Mouse (Mus musculus): ENCODE data around the gene Exoc6b. TPM values are rescaled to one million over a fixed set of nuclear protein-coding genes. Genes with fewer than 3 reads are reported as not detected.

Exoc6b gene
- polyA plus RNA-seq, 1 experiment, result 7.7 TPM

DNA sequence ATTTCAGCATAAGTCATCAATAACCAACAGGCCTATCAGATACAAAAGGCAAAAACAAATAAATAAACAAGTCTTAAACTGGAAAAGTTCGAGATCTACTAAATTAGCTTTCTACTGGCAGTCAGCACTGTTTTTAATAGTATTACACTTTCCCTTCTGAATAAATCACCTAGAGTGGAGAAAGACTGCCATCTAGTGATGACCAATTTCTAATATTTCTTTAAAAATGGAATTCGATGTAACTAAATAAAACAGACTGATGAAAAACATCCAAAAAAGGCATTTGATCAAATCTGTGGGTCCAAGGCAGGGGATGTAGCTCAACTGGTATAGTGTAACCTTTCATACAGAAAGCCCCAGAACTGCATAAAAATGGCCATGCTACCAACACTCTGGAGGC lies 52.3 kb downstream of the Exoc6b start:
- H3ac ChIP-seq (ENCODE audit: control insufficient read depth, insufficient read length, low read depth), result no peak overlapping the region
- H3K27me3 ChIP-seq (ENCODE audit: control insufficient read depth, insufficient read depth, insufficient read length), result no peaks in the 10 kb centered on the region
- no peak for TF ChIP-seq MYOD1 (IDR thresholded peaks at IDR 0.05; ENCODE audit: control insufficient read depth, insufficient read length, low read depth)
- no peak for TF ChIP-seq FOSL1 (IDR thresholded peaks at IDR 0.05; ENCODE audit: insufficient read depth, low read length, poor library complexity, severe bottlenecking)
- TF ChIP-seq USF1 (IDR thresholded peaks at IDR 0.05; ENCODE audit: low read depth), result no peak
- TF ChIP-seq MAX (IDR thresholded peaks at IDR 0.05), result no peak
- no peak for TF ChIP-seq CTCF (IDR thresholded peaks at IDR 0.05; ENCODE audit: control insufficient read depth, insufficient read depth, insufficient read length)
- TF ChIP-seq CEBPB (IDR thresholded peaks at IDR 0.05; ENCODE audit: low read depth), result no peak
- no peak for TF ChIP-seq MYOG (IDR thresholded peaks at IDR 0.05; ENCODE audit: control insufficient read depth, extremely low read depth, insufficient read length)
- H3K36me3 ChIP-seq (ENCODE audit: control insufficient read depth, insufficient read depth), result no peaks in the 10 kb centered on the region
- H3K79me2 ChIP-seq (ENCODE audit: control insufficient read depth, insufficient read depth), result peaks cover 13% of the 10 kb centered on the region
- H3K79me3 ChIP-seq (ENCODE audit: low read depth), result no peaks in the 10 kb centered on the region
- no peak overlapping the region for H3K4me3 ChIP-seq (ENCODE audit: insufficient read depth, poor library complexity, severe bottlenecking)

DNA sequence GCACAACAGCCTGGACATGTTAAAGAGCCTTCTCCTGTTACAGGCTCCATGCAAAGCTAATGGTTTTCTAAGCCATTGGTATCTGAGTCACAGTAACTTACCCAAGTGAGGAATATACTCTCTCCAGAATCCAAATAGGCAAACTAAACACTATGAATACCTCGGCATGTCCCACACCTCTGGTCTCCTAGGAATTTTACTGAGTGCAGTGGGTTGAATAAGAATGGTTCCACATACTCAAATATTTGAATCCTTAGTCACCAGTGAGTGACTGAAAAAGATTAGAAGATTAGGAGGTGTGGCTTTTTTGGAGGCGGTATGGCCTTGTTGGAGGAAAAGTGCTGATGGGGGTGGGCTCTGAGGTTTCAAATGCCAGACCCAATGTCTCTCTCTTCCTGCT lies 55.4 kb downstream of the Exoc6b start:
- Histone ChIP-seq H3K36me3 (ENCODE audit: control insufficient read depth, insufficient read depth) (no peaks in the 10 kb centered on the region), H3K79me3 (ENCODE audit: low read depth) (no peaks in the 10 kb centered on the region), H3K27me3 (ENCODE audit: control insufficient read depth, insufficient read depth, insufficient read length) (no peaks in the 10 kb centered on the region), H3K79me2 (ENCODE audit: control insufficient read depth, insufficient read depth) (no peaks in the 10 kb centered on the region), H3ac (ENCODE audit: control insufficient read depth, insufficient read length, low read depth) (no peak overlapping the region), H3K4me3 (ENCODE audit: insufficient read depth, poor library complexity, severe bottlenecking) (no peak overlapping the region)
- no peak for TF ChIP-seq CTCF (IDR thresholded peaks at IDR 0.05; ENCODE audit: control insufficient read depth, insufficient read depth, insufficient read length)

DNA sequence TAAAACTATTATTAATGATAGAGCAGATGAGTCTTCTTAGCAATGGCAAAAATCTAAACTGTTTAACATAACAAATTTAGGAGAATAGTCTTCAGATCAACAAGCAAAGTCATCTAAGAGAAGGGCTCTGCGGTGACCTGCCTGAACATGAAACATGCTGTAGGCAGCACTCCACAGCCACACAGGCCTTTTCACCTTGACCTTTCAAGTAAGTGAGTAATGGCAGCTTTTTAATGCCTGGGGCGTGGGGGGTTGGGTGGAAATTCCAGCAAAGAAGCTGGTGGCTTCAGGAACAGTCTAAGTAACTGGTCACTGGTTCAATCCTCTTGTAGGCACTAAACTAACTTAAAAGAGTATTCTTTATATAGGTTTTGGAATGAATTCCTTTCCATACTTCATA lies 58.9 kb downstream of the Exoc6b start:
- H3K36me3 ChIP-seq (ENCODE audit: control insufficient read depth, insufficient read depth), result no peaks in the 10 kb centered on the region
- H3K27me3 ChIP-seq (ENCODE audit: control insufficient read depth, insufficient read depth, insufficient read length), result no peaks in the 10 kb centered on the region
- TF ChIP-seq MYOG (IDR thresholded peaks at IDR 0.05; ENCODE audit: control insufficient read depth, extremely low read depth, insufficient read length) (no peak), USF1 (IDR thresholded peaks at IDR 0.05; ENCODE audit: low read depth) (no peak), MYOD1 (IDR thresholded peaks at IDR 0.05; ENCODE audit: control insufficient read depth, insufficient read length, low read depth) (no peak), CTCF (IDR thresholded peaks at IDR 0.05; ENCODE audit: control insufficient read depth, insufficient read depth, insufficient read length) (no peak), CEBPB (IDR thresholded peaks at IDR 0.05; ENCODE audit: low read depth) (no peak)
- H3K79me2 ChIP-seq (ENCODE audit: control insufficient read depth, insufficient read depth), result no peaks in the 10 kb centered on the region
- no peak overlapping the region for H3ac ChIP-seq (ENCODE audit: control insufficient read depth, insufficient read length, low read depth)
- H3K79me3 ChIP-seq (ENCODE audit: low read depth), result no peaks in the 10 kb centered on the region
- no peak overlapping the region for H3K4me3 ChIP-seq (ENCODE audit: insufficient read depth, poor library complexity, severe bottlenecking)

DNA sequence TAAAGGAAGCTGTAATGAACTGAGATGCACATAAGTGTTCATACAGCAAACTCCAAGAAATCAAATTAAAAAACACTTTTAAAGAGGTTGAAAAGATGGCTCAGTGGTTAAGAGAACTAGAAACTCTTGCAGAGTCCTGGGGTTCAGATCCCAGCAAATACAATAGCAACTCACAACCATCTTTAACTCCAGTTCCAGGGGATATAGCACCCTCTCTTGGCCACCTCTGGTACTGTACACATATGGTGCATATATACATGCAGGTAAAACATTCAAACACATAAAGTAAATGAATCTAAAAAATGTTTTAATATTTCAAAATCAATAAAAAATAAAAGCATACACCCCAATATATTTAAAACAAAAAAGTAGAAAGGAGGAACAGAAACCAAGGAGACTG lies 73.9 kb downstream of the Exoc6b start:
- Histone ChIP-seq H3K27me3 (ENCODE audit: control insufficient read depth, insufficient read depth, insufficient read length) (no peaks in the 10 kb centered on the region), H3K79me2 (ENCODE audit: control insufficient read depth, insufficient read depth) (no peaks in the 10 kb centered on the region), H3K4me3 (ENCODE audit: insufficient read depth, poor library complexity, severe bottlenecking) (no peak overlapping the region), H3ac (ENCODE audit: control insufficient read depth, insufficient read length, low read depth) (no peak overlapping the region), H3K79me3 (ENCODE audit: low read depth) (no peaks in the 10 kb centered on the region), H3K36me3 (ENCODE audit: control insufficient read depth, insufficient read depth) (peaks cover 4% of the 10 kb centered on the region)
- no peak for TF ChIP-seq FOSL1 (IDR thresholded peaks at IDR 0.05; ENCODE audit: insufficient read depth, low read length, poor library complexity, severe bottlenecking)
- no peak for TF ChIP-seq MYOG (IDR thresholded peaks at IDR 0.05; ENCODE audit: control insufficient read depth, extremely low read depth, insufficient read length)
- no peak for TF ChIP-seq CTCF (IDR thresholded peaks at IDR 0.05; ENCODE audit: control insufficient read depth, insufficient read depth, insufficient read length)
- no peak for TF ChIP-seq USF1 (IDR thresholded peaks at IDR 0.05; ENCODE audit: low read depth)
- no peak for TF ChIP-seq CEBPB (IDR thresholded peaks at IDR 0.05; ENCODE audit: low read depth)
- no peak for TF ChIP-seq MAX (IDR thresholded peaks at IDR 0.05)
- no peak for TF ChIP-seq MYOD1 (IDR thresholded peaks at IDR 0.05; ENCODE audit: control insufficient read depth, insufficient read length, low read depth)

DNA sequence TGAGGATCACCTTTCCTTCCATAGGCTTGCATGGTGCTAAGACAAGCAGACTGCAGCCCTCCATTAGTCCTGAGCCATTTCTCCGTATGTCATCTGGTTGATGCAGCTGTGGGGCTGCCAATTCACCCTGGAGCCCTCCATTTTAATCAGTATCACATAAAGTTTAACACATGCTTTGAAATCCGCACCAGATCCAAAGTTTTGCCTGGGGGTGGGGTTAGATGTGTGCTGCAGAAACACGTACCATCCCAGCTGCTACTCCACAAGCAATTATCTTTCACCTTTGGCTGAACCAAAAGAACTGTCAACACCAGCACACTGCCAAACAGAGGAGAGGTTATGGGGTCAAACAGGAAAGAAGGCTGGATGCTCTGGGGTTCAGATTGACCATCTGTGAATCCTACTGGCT lies 92.7 kb downstream of the Exoc6b start:
- H3K36me3 ChIP-seq (ENCODE audit: control insufficient read depth, insufficient read depth), result no peaks in the 10 kb centered on the region
- TF ChIP-seq CEBPB (IDR thresholded peaks at IDR 0.05; ENCODE audit: low read depth) (no peak), MYOD1 (IDR thresholded peaks at IDR 0.05; ENCODE audit: control insufficient read depth, insufficient read length, low read depth) (no peak), CTCF (IDR thresholded peaks at IDR 0.05; ENCODE audit: control insufficient read depth, insufficient read depth, insufficient read length) (no peak), USF1 (IDR thresholded peaks at IDR 0.05; ENCODE audit: low read depth) (no peak), MAX (IDR thresholded peaks at IDR 0.05) (no peak), MYOG (IDR thresholded peaks at IDR 0.05; ENCODE audit: control insufficient read depth, extremely low read depth, insufficient read length) (no peak)
- no peaks in the 10 kb centered on the region for H3K27me3 ChIP-seq (ENCODE audit: control insufficient read depth, insufficient read depth, insufficient read length)
- H3ac ChIP-seq (ENCODE audit: control insufficient read depth, insufficient read length, low read depth), result no peak overlapping the region
- H3K4me3 ChIP-seq (ENCODE audit: insufficient read depth, poor library complexity, severe bottlenecking), result no peak overlapping the region
- H3K79me2 ChIP-seq (ENCODE audit: control insufficient read depth, insufficient read depth), result no peaks in the 10 kb centered on the region
- no peaks in the 10 kb centered on the region for H3K79me3 ChIP-seq (ENCODE audit: low read depth)

- H3K27me3 ChIP-seq (ENCODE audit: control insufficient read depth, insufficient read depth, insufficient read length), result no peaks in the 10 kb centered on the region
- no peaks in the 10 kb centered on the region for H3K79me2 ChIP-seq (ENCODE audit: control insufficient read depth, insufficient read depth)
- H3ac ChIP-seq (ENCODE audit: control insufficient read depth, insufficient read length, low read depth), result no peak overlapping the region
- no peak for TF ChIP-seq FOSL1 (IDR thresholded peaks at IDR 0.05; ENCODE audit: insufficient read depth, low read length, poor library complexity, severe bottlenecking)
- TF ChIP-seq MYOD1 (IDR thresholded peaks at IDR 0.05; ENCODE audit: control insufficient read depth, insufficient read length, low read depth), result no peak
- no peak for TF ChIP-seq CTCF (IDR thresholded peaks at IDR 0.05; ENCODE audit: control insufficient read depth, insufficient read depth, insufficient read length)
- TF ChIP-seq MYOG (IDR thresholded peaks at IDR 0.05; ENCODE audit: control insufficient read depth, extremely low read depth, insufficient read length), result no peak
- TF ChIP-seq MAX (IDR thresholded peaks at IDR 0.05), result no peak
- TF ChIP-seq USF1 (IDR thresholded peaks at IDR 0.05; ENCODE audit: low read depth), result no peak
- no peak for TF ChIP-seq CEBPB (IDR thresholded peaks at IDR 0.05; ENCODE audit: low read depth)
- H3K4me3 ChIP-seq (ENCODE audit: insufficient read depth, poor library complexity, severe bottlenecking), result no peak overlapping the region
- no peaks in the 10 kb centered on the region for H3K36me3 ChIP-seq (ENCODE audit: control insufficient read depth, insufficient read depth)
- H3K79me3 ChIP-seq (ENCODE audit: low read depth), result no peaks in the 10 kb centered on the region
Observed at GRCm38 (mm10) chr6:84968531-84968930, 100.8 kb downstream of the Exoc6b start.
